Mouse (Mus musculus) adrenal gland, adult (tissue): ENCODE data around the gene Cdip1.

Source experiments
- DNase-seq, 2 experiments: peaks; one replicate each; pipeline ENCODE4 v3.0.0; 2022 to 2023; ENCODE audit warnings: low spot score in 1 of 2; ENCODE audit not compliant: inconsistent age in 2 of 2

The Cdip1 gene

GRCm38 (mm10) chr16:4777171-4777904 is 12.8 kb downstream of the Cdip1 start:
- DNase-seq = no peak

- peak; percentile 26 to 82 for DNase-seq
These were observed 16.7 kb downstream of the Cdip1 start for GRCm38 (mm10) chr16:4773289-4773970.

GRCm38 (mm10) chr16:4768719-4769118 is 21.4 kb downstream of the Cdip1 start:
- DNase-seq = no peak

- DNase-seq = no peak
These were observed 22.9 kb downstream of the Cdip1 start for GRCm38 (mm10) chr16:4767012-4767790.

GRCm38 (mm10) chr16:4765852-4766251 is 24.2 kb downstream of the Cdip1 start:
- no peak for DNase-seq

- peak; percentile 39 to 85 for DNase-seq
These were observed 26.8 kb downstream of the Cdip1 start for GRCm38 (mm10) chr16:4763276-4763675.

- DNase-seq = no peak
These were observed 27.7 kb downstream of the Cdip1 start for GRCm38 (mm10) chr16:4762437-4762836.

- peak in 1 of 2 experiments; percentile 77 for DNase-seq
These were observed 33.3 kb downstream of the Cdip1 start for GRCm38 (mm10) chr16:4756660-4757335.

GRCm38 (mm10) chr16:4754045-4754444 is 36.0 kb downstream of the Cdip1 start:
- no peak for DNase-seq

- no peak for DNase-seq
These were observed 37.9 kb downstream of the Cdip1 start for GRCm38 (mm10) chr16:4752155-4752554.

- no peak for DNase-seq
These were observed 47.9 kb downstream of the Cdip1 start for GRCm38 (mm10) chr16:4742186-4742585.

GRCm38 (mm10) chr16:4739994-4740393 is 50.1 kb downstream of the Cdip1 start:
- DNase-seq = no peak

- no peak for DNase-seq
These were observed 53.8 kb downstream of the Cdip1 start for GRCm38 (mm10) chr16:4736262-4736661.

- DNase-seq = no peak
These were observed 59.2 kb downstream of the Cdip1 start for GRCm38 (mm10) chr16:4730776-4731358.

GRCm38 (mm10) chr16:4727963-4728362 is 62.1 kb downstream of the Cdip1 start:
- peak in 1 of 2 experiments; percentile 83 for DNase-seq

GRCm38 (mm10) chr16:4727526-4727925 is 62.6 kb downstream of the Cdip1 start:
- DNase-seq = no peak

GRCm38 (mm10) chr16:4726528-4727128 is 63.5 kb downstream of the Cdip1 start:
- DNase-seq = peak in 1 of 2 experiments; percentile 85

GRCm38 (mm10) chr16:4725780-4726527 is 64.1 kb downstream of the Cdip1 start, which contains the start of gene Hmox2:
Gene Hmox2, plus strand, starts transcription at chr16:4726361.
- DNase-seq = peak; percentile 96 to 98

- no peak for DNase-seq
These were observed 64.8 kb downstream of the Cdip1 start for GRCm38 (mm10) chr16:4725266-4725665.

- no peak for DNase-seq
These were observed 67.2 kb downstream of the Cdip1 start for GRCm38 (mm10) chr16:4722915-4723209.
